Mouse (Mus musculus) G1E (cell line): ENCODE data around the gene Shroom2. TPM values are rescaled to one million over a fixed set of nuclear protein-coding genes. Genes with fewer than 3 reads are reported as not detected.

Experiments used
- ATAC-seq: 2 replicates; pipeline ENCODE4 v1.8.0; 2016; ENCODE audit warnings: mild to moderate bottlenecking; ENCODE audit not compliant: insufficient number of reproducible peaks, poor library complexity, low FRiP score, severe bottlenecking; ENCODE audit errors: extremely low read depth
- DNase-seq: peaks from one replicate; pipeline ENCODE4 v3.0.0; 2012; ENCODE audit warnings: low spot score
- H3K27me3 ChIP-seq: 2 replicates; pipeline ENCODE4 v1.6.1; 2012; ENCODE audit warnings: mild to moderate bottlenecking, low read length, inconsistent platforms; ENCODE audit not compliant: insufficient read depth
- H3K36me3 ChIP-seq: replicated peaks from 2 replicates; pipeline ENCODE3; 2012; ENCODE audit warnings: mild to moderate bottlenecking, inconsistent platforms
- H3K4me1 ChIP-seq: 2 replicates; pipeline ENCODE4 v1.6.1; 2012; ENCODE audit warnings: low read depth, low read length, inconsistent platforms, mixed read lengths; ENCODE audit not compliant: insufficient read depth
- H3K4me3 ChIP-seq: 2 replicates; pipeline ENCODE4 v1.5.1; 2012; ENCODE audit warnings: low read depth, mild to moderate bottlenecking, inconsistent platforms, low read length, moderate library complexity, mixed read lengths
- H3K9me3 ChIP-seq: replicated peaks from 2 replicates; pipeline ENCODE4 v1.6.1; 2012; ENCODE audit warnings: inconsistent platforms
- CTCF ChIP-seq: IDR thresholded peaks from 2 replicates; pipeline ENCODE4 v1.5.1; 2012; ENCODE audit warnings: low read depth, low read length, inconsistent platforms, mixed read lengths
- GATA1 ChIP-seq: IDR thresholded peaks from 2 replicates; pipeline ENCODE4 v1.6.1; 2012; ENCODE audit warnings: borderline replicate concordance, low read length, inconsistent platforms, mixed read lengths
- GATA2 ChIP-seq: IDR thresholded peaks from 2 replicates; pipeline ENCODE4 v1.6.1; 2012; ENCODE audit warnings: low read depth, low read length, inconsistent platforms, borderline replicate concordance
- POLR2AphosphoS5 ChIP-seq: IDR thresholded peaks from 2 replicates; pipeline ENCODE4 v1.6.1; 2012; ENCODE audit warnings: low read depth, low read length, inconsistent platforms; ENCODE audit not compliant: insufficient replicate concordance
- TAL1 ChIP-seq: conservative IDR thresholded peaks from 2 replicates; pipeline ENCODE4 v1.6.1; 2012; ENCODE audit warnings: low read depth, low read length, inconsistent platforms, mixed read lengths
- polyA plus RNA-seq: library from polyadenylated mRNA; stranded (reverse); fragments of >175 nt; gene quantifications from 2 replicates; pipeline ENCODE4 v1.2.3, GENCODE M21; 2012
- total RNA-seq, 2 experiments: library from RNA; stranded (forward) in 1 of 2; stranded (reverse) in 1 of 2; fragments of 200-1000 nt in 1 of 2; fragments of >200 nt in 1 of 2; fragmentation: Nextera tagmentation in 1 of 2; gene quantifications; 2 replicates each; pipeline ENCODE4 v1.2.3; 2014 to 2017

Gene Shroom2
- total and polyA plus RNA-seq, 3 experiments = 0.05 TPM; not detected in 2

DNA sequence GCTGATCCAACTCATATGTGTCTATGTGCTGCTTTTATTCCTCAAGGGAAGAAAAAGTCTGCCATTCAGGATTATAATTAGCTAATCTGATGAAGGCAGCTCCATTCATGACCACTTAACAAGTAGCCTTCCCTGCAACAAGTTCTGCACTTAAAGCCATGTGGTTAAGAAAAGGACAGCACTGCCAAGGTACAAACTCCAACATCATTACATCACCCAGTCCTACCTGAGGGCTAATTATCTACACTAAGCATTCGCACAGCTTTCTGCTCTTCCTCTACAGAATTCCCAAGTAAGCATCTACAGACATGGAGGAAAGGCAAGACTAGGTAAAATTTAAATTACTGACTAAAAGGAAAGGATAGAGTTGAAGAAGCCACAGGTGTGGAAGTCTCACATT is 13.4 kb downstream of the Shroom2 start:
- Histone ChIP-seq H3K4me1 (no peaks in the 10 kb centered on the region), H3K9me3 (no peaks in the 10 kb centered on the region), H3K36me3 (no peaks in the 10 kb centered on the region), H3K4me3 (no peak overlapping the region), H3K27me3 (no peaks in the 10 kb centered on the region)
- TF ChIP-seq GATA2 = no peak
- no peak for TF ChIP-seq GATA1
- no peak for TF ChIP-seq TAL1
- no peak for TF ChIP-seq CTCF
- no peak for TF ChIP-seq POLR2AphosphoS5
- ATAC-seq = no peak
- DNase-seq = no peak

- Histone ChIP-seq H3K27me3 (no peaks in the 10 kb centered on the region), H3K9me3 (no peaks in the 10 kb centered on the region), H3K4me3 (no peak overlapping the region), H3K4me1 (no peaks in the 10 kb centered on the region), H3K36me3 (no peaks in the 10 kb centered on the region)
- DNase-seq (no peak), ATAC-seq (no peak)
- no peak for TF ChIP-seq TAL1
- no peak for TF ChIP-seq GATA2
- no peak for TF ChIP-seq GATA1
- no peak for TF ChIP-seq CTCF
- TF ChIP-seq POLR2AphosphoS5 = no peak
Observed at GRCm38 (mm10) chrX:152745925-152746324, 23.3 kb downstream of the Shroom2 start.

DNA sequence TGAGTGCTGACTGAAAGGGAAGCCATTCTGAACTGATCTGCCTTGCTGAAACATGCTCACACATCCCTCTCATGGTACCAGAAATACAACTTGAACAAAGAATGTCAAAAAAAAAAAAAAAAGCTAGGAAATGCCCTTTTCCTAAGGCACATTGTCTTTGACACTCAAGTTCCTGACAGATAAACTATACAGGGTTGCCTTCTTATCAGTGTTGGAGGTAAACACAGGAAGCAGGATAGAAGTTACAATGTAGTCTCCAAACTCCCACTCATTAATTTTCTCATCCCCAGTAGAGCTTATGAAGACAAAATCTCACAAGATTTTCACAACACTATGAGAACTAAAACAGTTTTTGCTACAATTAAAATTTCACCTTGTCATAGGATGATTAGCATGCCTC is 25.6 kb downstream of the Shroom2 start:
- TF ChIP-seq GATA2 = no peak
- TF ChIP-seq POLR2AphosphoS5 = no peak
- TF ChIP-seq CTCF = no peak
- TF ChIP-seq TAL1 = no peak
- TF ChIP-seq GATA1 = no peak
- ATAC-seq (no peak), DNase-seq (no peak)
- Histone ChIP-seq H3K4me3 (no peak overlapping the region), H3K27me3 (no peaks in the 10 kb centered on the region), H3K4me1 (no peaks in the 10 kb centered on the region), H3K36me3 (no peaks in the 10 kb centered on the region), H3K9me3 (no peaks in the 10 kb centered on the region)

DNA sequence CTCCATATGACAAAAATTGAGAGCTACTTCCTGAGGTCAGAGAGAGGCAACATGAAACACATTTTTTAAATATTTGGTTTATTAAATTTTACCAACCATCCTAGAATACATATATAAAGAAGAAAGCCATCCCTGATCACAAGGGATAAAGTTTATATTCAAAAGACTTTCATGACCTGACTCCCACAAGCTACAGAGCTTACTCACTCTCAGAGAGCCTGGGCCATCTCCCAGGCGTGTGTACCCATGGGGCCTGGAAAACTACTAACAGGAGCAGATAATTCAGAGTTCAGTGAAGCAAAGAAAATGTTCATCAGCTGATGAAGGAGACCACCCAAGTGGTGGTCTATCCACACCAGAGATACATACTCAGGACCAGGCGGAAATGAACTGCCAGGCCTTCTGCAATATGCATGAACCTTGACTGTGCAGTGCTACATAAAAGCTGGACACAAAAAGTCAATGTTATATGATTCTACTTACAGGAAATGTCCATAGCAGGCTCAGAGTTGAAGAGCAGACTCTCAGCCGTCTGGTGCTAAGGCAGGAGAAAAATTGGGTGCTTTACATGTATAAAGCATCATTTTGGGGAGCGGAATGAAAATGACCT is 30.4 kb downstream of the Shroom2 start:
- TF ChIP-seq GATA1 (no peak), TAL1 (no peak), GATA2 (no peak), CTCF (no peak), POLR2AphosphoS5 (no peak)
- no peaks in the 10 kb centered on the region for H3K36me3 ChIP-seq
- no peaks in the 10 kb centered on the region for H3K9me3 ChIP-seq
- no peaks in the 10 kb centered on the region for H3K27me3 ChIP-seq
- DNase-seq = no peak
- no peak overlapping the region for H3K4me3 ChIP-seq
- no peaks in the 10 kb centered on the region for H3K4me1 ChIP-seq
- ATAC-seq = no peak

DNA sequence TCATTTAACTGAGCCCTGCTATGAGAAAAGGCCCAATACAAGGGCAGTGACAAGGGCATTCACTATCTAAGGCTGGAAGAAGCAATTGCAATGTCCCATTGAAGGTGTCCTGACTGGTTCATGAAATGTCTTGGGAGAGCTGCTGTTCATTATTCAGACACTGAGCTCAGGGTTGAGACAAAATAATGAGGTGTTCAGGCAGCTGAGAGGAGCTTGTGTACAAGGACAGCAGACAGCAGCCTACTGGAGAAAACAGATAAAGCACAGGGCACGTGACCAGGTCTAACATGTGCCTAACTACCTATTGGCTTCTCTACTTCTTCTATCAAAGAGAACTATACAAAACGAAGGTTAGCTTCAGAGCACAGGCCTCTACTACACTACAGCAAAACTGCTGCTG is 31.1 kb downstream of the Shroom2 start:
- Histone ChIP-seq H3K27me3 (no peaks in the 10 kb centered on the region), H3K36me3 (no peaks in the 10 kb centered on the region), H3K4me3 (no peak overlapping the region), H3K9me3 (no peaks in the 10 kb centered on the region), H3K4me1 (no peaks in the 10 kb centered on the region)
- DNase-seq (no peak), ATAC-seq (no peak)
- TF ChIP-seq POLR2AphosphoS5 (no peak), GATA1 (no peak), GATA2 (no peak), CTCF (no peak), TAL1 (no peak)

DNA sequence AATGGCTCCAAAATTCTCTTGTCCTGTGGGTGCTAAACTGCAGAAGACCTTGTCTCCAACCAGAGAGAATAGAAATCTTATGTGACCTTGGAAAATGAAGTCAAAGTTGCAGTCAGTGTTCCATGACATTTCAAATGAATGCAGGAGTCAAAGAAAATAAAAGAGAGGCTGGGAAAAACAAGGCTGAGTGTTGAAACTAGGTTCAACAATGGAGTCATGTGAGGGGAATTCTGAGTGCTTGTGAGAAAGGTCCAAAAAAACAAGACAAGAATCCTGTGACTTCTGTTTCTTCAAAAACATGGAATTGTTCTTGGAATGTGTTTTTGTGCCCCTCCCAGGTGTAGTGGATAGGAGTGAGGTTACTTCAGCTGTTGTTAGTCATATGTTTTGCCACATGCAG is 34.0 kb downstream of the Shroom2 start:
- DNase-seq = no peak
- Histone ChIP-seq H3K36me3 (no peaks in the 10 kb centered on the region), H3K4me3 (no peak overlapping the region), H3K9me3 (no peaks in the 10 kb centered on the region), H3K27me3 (no peaks in the 10 kb centered on the region), H3K4me1 (no peaks in the 10 kb centered on the region)
- ATAC-seq = no peak
- TF ChIP-seq GATA1 (no peak), GATA2 (no peak), CTCF (no peak), TAL1 (no peak), POLR2AphosphoS5 (no peak)
